Mouse (Mus musculus) bone marrow macrophage, adult 2 months (primary cell): ENCODE measurements around the gene Vmn1r3.

ENCODE experiments used
- CTCF ChIP-seq: IDR thresholded peaks from 2 replicates; pipeline ENCODE4 v1.5.1; 2012; ENCODE audit warnings: low read depth, mild to moderate bottlenecking, low read length, moderate library complexity
- POLR2A ChIP-seq: IDR thresholded peaks from 2 replicates; pipeline ENCODE4 v1.6.1; 2012; ENCODE audit warnings: mild to moderate bottlenecking, low read depth, low read length, borderline replicate concordance

GRCm38 (mm10) chr4:3232053-3232452, 46.9 kb upstream of the Vmn1r3 start:
- TF ChIP-seq CTCF (no peak), POLR2A (no peak)
